Mouse (Mus musculus) layer of hippocampus, postnatal 25 days (tissue): ENCODE measurements around the gene E2f4. TPM values are rescaled to one million over a fixed set of nuclear protein-coding genes. Genes with fewer than 3 reads are reported as not detected.
A peak's percentile ranks its signal among the peaks of the same experiment; 100 is the strongest.

ENCODE experiments used
- DNase-seq, 2 experiments: peaks; one replicate each; pipeline ENCODE4 v3.0.0; 2022; ENCODE audit warnings: mixed read lengths in 2 of 2, low spot score in 1 of 2; ENCODE audit errors: extremely low spot score in 1 of 2
- total RNA-seq, 2 experiments: library from RNA; stranded (reverse); gene quantifications; 2 replicates each; pipeline ENCODE4 v1.2.3; 2021

The E2f4 gene
- 10 to 100 TPM; 31.4 to 34.7 TPM for total RNA-seq

DNA sequence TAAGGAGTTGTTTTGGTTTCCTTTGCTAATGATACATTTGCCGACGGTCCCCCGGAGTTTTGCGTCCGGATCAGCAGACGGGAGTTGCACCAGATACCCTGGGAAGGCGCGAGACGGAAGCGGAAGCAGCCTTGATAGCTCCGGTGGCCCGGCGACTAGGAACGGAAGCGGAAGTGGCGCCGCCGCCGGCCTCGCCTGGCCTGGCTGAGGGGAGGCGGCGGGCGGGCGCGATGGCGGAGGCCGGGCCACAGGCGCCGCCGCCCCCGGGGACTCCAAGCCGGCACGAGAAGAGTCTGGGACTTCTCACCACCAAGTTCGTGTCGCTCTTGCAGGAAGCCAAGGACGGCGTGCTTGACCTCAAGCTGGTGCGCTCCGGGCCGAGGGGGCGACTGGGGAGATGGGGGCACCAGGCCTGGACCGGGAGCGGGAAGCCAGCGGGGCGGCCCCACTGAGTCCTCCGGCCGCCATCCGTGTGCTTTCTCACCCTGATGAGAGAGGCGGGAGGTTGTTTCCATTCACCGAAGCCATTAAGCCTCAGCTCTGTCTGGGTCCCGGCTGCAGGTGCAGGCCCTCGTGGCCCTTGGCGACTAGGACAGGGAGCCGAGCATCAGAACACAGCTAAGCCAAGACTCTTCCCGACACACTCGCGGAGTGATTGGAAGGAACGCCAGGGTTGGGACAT, at the start of gene E2f4:
TSS of gene E2f4 (plus strand) at position 153 of the 682 bp plus-strand sequence.
- peak; percentile 80 to 85 for DNase-seq

GRCm38 (mm10) chr8:105251954-105252353, 45.5 kb upstream of the E2f4 start:
- DNase-seq: no peak

DNA sequence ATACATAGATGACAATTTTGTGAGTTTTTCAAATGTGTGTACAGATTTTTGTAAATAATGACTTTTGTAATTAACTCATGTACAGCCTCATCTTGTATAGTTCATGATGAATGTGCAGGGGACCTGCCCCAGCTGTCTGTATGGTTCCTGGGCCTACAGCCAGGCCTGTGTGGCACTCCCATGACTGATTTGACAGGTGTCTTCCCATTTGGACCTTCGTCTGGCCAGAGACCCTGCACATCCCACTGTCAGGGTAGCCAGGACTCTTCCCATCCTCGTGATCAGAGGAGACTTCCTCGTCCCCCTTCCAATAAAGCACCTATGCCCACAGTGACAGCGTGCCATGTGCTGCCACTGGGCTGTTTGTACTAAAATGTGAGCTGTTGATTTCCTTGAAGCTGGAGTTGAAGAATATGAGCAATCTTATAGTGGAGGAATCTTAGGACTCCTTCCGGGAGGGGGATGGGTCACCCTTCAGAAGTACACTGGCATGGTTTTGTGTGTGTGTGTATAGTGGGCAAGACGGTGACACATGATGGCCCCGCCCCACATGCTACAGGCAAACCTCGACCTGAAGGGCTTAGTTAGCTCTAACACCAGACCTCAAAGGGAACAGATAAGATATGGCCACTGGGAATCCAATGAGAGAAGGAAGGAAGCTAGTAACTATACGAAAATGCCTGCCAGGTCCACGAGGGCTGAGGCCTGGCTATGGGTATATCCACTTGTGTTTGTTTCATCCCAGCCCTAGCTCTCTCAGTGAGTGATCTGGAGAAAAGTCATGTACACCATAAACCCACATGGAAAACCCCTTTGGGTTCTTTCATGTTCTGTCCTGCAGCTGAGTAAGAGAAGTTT, 44.6 kb upstream of the E2f4 start:
- no peak for DNase-seq

GRCm38 (mm10) chr8:105253766-105254151, 43.7 kb upstream of the E2f4 start:
- DNase-seq: no peak

DNA sequence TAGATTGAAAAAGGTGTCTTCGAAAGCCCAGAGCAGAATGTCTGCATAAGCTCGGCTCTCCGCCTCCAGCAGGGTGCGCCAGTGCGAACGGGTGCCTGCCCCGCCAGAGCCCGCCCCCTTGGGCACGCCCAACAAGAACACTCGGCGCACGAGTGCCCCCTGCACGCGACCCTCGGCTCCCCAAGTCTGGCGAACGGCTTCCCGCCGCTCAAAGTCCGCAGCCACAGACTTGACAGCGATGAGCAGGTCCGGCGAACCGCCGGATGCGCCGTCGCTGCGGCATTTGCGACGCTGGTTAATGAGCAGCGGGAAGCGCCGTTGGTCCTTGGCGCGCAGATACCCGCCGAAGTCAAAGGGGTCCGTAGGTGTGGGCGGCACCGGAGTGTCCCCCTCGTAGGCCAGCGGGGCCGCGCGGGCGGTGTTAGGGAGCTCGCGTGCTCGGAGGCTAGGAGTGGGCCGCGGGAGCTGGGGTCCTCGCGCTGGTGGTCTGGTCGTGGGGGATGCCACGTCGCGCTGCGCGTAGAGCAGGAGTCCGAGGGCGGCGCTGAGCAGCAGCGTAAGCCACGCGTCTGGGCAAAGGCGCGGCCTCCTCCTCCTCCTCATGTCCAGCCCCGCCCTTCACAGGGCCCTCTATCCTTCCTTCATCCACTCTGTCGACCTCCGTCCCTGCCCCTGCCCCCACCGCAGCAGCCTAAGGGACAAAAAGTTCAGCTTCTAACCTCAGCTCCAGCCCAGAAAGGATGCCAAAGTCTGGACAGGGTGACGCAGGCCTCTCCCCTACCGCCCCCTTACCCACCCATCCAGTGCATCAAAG, 43.1 kb upstream of the E2f4 start:
- peak; percentile 83 to 92 for DNase-seq

GRCm38 (mm10) chr8:105254966-105255350, 42.5 kb upstream of the E2f4 start, which contains the start of gene B3gnt9:
TSS of gene B3gnt9 (minus strand) at chr8:105255153.
- DNase-seq: no peak

GRCm38 (mm10) chr8:105257318-105258114, 39.9 kb upstream of the E2f4 start:
- no peak for DNase-seq

GRCm38 (mm10) chr8:105258911-105259720, 38.3 kb upstream of the E2f4 start:
- no peak for DNase-seq

- DNase-seq: peak; percentile 69 to 81
Observed at GRCm38 (mm10) chr8:105259721-105260320, 37.6 kb upstream of the E2f4 start.

GRCm38 (mm10) chr8:105260371-105261099, 36.9 kb upstream of the E2f4 start:
- no peak for DNase-seq

GRCm38 (mm10) chr8:105261326-105261980, 36.0 kb upstream of the E2f4 start:
- DNase-seq: no peak

- no peak for DNase-seq
Observed at GRCm38 (mm10) chr8:105263244-105263912, 34.1 kb upstream of the E2f4 start.

DNA sequence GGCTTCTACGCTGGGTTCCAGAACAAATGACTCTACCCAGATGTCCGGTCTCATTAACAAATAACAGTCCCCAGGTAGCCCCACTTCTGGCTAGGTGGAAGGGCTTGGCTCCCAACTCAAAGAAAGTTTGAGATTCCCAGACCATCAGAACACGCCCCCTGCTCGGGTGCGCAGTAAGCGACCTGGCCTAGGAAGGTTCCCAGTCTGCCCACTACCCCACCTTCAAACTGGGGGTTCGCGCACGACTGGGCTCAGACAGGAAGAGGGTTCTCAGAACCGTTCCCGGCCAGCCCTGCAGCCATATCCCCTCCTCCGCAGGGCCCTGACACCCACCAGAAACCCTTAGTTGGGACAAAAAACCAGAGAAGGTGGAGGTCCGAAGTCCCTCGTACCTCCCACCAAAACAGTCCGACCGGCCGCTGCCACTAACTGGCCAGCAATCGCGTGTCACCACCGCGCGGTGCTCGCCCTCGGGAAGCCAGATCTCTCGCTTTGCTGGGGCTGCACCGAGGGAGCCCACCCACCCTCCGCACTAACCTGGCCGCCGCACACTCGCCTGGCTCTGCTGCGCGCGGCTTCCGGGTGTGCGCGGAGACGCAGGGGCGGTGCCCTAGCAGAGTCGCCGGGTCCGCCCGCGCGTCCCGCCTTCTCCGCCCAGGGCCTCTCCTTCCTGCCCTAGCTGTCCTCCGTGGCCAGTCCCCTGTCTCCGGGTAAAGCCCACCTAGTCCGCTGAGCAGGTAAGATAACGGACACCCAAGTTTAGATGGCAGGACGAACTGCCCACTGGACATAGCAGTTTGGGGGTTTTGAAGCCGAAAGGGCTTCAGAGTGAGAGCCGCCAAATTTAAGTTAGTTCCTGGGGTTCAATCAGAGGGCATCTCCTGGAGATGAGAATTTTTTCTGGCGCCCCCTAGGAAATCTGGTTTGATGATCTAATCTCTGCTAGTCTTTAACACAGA, 33.2 kb upstream of the E2f4 start, which contains the start of the genes Tradd and Fbxl8:
TSS of gene Tradd (minus strand) at position 586 of the 959 bp plus-strand sequence.
TSS of gene Fbxl8 (plus strand) at position 625 of the 959 bp plus-strand sequence.
- DNase-seq: no peak

GRCm38 (mm10) chr8:105265128-105265527, 32.3 kb upstream of the E2f4 start:
- DNase-seq: no peak

DNA sequence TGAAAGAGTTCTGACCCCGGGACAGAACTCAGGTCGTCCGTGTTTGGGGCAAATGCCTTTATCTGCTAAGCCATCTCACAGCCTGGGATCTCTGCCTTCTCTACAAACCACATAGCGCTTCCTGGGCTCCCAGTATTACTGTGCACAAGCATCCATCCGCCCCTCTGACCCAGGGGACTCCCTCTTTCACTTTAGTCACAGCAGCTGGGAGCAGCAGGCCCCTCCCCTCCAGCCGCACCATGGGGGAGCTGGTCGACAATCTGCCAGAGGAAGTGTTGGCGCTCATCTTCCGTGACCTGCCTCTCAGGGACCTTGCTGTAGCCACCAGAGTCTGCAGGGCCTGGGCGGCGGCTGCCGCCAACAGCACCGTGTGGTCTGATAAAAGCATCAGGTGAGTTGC, 30.7 kb upstream of the E2f4 start:
- no peak for DNase-seq
